Mouse (Mus musculus): ENCODE measurements around the gene Myof. TPM values are rescaled to one million over a fixed set of nuclear protein-coding genes. Genes with fewer than 3 reads are reported as not detected.

Gene Myof
- total RNA-seq, 1 experiment = 44.3 TPM

DNA sequence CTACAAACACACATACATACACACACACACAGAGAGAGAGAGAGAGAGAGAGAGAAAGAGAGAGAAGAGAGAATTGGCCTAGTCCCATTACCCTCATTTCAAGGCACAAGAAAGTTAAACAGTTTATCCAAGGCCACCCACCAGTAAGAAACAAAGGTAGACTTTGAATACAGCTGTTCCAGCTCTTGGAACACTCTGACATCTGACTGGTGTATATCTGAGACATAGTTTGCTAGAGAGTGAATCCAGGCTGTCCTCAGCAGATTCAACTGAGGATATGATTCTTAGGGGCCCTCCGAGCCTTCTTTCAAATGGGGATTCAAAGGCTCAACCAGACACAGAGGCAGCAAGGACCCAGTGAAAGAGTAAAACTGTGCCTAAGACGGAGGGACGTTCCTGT is 14.1 kb downstream of the Myof start:
- no peak for TF ChIP-seq HCFC1 (IDR thresholded peaks at IDR 0.05; ENCODE audit: borderline replicate concordance, insufficient read depth, low read length)
- no peak for TF ChIP-seq ZNF384 (IDR thresholded peaks at IDR 0.05; ENCODE audit: low read depth, low read length)
- TF ChIP-seq ZC3H11A (IDR thresholded peaks at IDR 0.05; ENCODE audit: borderline replicate concordance, low read depth, low read length) = no peak
- no peak for TF ChIP-seq CHD2 (IDR thresholded peaks at IDR 0.05; ENCODE audit: low read depth, low read length)
- no peak for TF ChIP-seq MAFK (IDR thresholded peaks at IDR 0.05; ENCODE audit: insufficient read depth, low read depth, low read length)
- no peak overlapping the region for H3K9ac ChIP-seq (ENCODE audit: insufficient read depth, low read depth, low read length, poor library complexity, severe bottlenecking)

DNA sequence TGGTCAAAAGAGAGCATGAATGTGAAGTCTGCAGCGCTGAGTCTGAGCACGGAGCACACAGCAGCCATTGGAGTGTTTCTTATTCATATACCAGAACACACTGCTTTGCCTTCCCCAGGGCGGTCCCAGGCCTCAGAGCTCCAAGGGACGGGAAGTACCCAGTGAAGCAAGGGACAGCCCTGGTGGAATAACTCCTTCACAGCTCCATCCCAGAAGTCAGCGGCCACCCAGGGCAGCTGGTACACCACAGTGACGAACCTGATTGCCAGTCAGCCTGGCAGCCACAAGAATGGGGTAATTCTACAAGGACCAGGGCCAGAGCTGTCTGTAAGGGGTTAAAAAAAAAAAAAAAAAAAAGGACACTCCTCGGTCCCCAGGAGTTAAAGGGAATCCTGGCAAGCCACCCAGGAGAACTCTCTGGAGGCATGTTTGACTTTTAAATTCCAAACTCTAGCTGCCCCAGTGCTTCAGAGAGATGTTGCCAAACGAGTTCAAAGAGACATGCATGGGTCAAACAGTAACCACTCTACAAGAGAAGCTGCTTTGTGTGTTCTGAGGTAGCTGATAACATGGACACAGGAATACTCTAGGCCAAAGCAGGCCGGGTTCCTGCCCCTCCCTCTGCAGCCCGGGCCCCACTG is 15.4 kb downstream of the Myof start:
- TF ChIP-seq ZNF384 (IDR thresholded peaks at IDR 0.05; ENCODE audit: low read depth, low read length) (peak; percentile 86), ZC3H11A (IDR thresholded peaks at IDR 0.05; ENCODE audit: borderline replicate concordance, low read depth, low read length) (no peak)
- no peaks in the 10 kb centered on the region; the same call in 1 of the 2 replicates for H3K36me3 ChIP-seq (ENCODE audit: control insufficient read depth, insufficient read depth, low read length, poor library complexity, severe bottlenecking)
- no peak for DNase-seq (ENCODE audit: low read depth, low spot score)
- H3K27ac ChIP-seq (ENCODE audit: insufficient read depth, low read depth, low read length, poor library complexity, severe bottlenecking) = no peak overlapping the region
- H3K9me3 ChIP-seq (ENCODE audit: control insufficient read depth, insufficient read depth, low read depth, low read length) = no peaks in the 10 kb centered on the region
- peaks cover 7 to 13% of the 10 kb centered on the region in 2 experiments; a peak in 3 of 4 replicates for H3K4me1 ChIP-seq (ENCODE audit: control insufficient read depth in 2 of 2, insufficient read depth in 2 of 2, low read length in 2 of 2, poor library complexity in 1 of 2)
- no peak overlapping the region for H3K4me3 ChIP-seq (ENCODE audit: insufficient read depth in 1 of 2, low read depth in 1 of 2, low read length in 2 of 2, poor library complexity in 1 of 2, severe bottlenecking in 1 of 2)
- in situ Hi-C loops (cut with MboI; ENCODE audit: low sequenced_read_pairs in 2 of 2, unreplicated experiment in 2 of 2) = no loop called here
- H3K9ac ChIP-seq (ENCODE audit: insufficient read depth, low read depth, low read length, poor library complexity, severe bottlenecking) = no peak overlapping the region

More for the DNA sequence above, 14.1 kb downstream of the Myof start:
- Histone ChIP-seq H3K4me3 (ENCODE audit: insufficient read depth in 1 of 2, low read depth in 1 of 2, low read length in 2 of 2, poor library complexity in 1 of 2, severe bottlenecking in 1 of 2) (no peak overlapping the region), H3K27ac (ENCODE audit: insufficient read depth, low read depth, low read length, poor library complexity, severe bottlenecking) (no peak overlapping the region), H3K9me3 (ENCODE audit: control insufficient read depth, insufficient read depth, low read depth, low read length) (no peaks in the 10 kb centered on the region), H3K4me1 (ENCODE audit: control insufficient read depth in 2 of 2, insufficient read depth in 2 of 2, low read length in 2 of 2, poor library complexity in 1 of 2) (peaks cover 7 to 20% of the 10 kb centered on the region in 2 experiments; a peak in 3 of 4 replicates), H3K36me3 (ENCODE audit: control insufficient read depth, insufficient read depth, low read length, poor library complexity, severe bottlenecking) (no peaks in the 10 kb centered on the region; the same call in 1 of the 2 replicates)
- DNase-seq (ENCODE audit: low read depth, low spot score) = no peak
- in situ Hi-C loops (cut with MboI; ENCODE audit: low sequenced_read_pairs in 2 of 2, unreplicated experiment in 2 of 2) = no loop called here

DNA sequence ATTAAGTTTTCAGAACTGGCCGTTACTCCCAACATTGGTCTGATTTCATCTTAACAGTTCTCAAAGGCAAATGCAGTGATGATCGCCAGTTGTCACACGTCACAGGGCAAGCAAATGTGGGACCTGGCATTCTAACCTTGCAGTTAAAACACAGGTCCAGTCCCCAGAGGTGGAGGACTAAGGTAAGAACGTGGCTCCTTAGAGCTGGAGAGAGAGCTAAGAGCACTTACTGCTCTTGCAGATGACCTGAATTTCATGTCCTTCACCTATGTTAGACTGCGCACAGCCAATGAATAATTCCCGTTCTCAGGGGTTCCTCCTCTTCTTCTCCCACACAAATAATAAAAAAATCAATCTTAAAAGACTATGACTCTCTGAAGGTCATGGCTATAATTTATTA is 16.0 kb downstream of the Myof start:
- Histone ChIP-seq H3K4me1 (ENCODE audit: control insufficient read depth in 2 of 2, insufficient read depth in 2 of 2, low read length in 2 of 2, poor library complexity in 1 of 2) (peaks cover 7 to 13% of the 10 kb centered on the region in 2 experiments; a peak in 3 of 4 replicates), H3K9ac (ENCODE audit: insufficient read depth, low read depth, low read length, poor library complexity, severe bottlenecking) (no peak overlapping the region), H3K36me3 (ENCODE audit: control insufficient read depth, insufficient read depth, low read length, poor library complexity, severe bottlenecking) (no peaks in the 10 kb centered on the region; the same call in 1 of the 2 replicates), H3K9me3 (ENCODE audit: control insufficient read depth, insufficient read depth, low read depth, low read length) (no peaks in the 10 kb centered on the region), H3K27ac (ENCODE audit: insufficient read depth, low read depth, low read length, poor library complexity, severe bottlenecking) (no peak overlapping the region), H3K4me3 (ENCODE audit: insufficient read depth in 1 of 2, low read depth in 1 of 2, low read length in 2 of 2, poor library complexity in 1 of 2, severe bottlenecking in 1 of 2) (no peak overlapping the region)
- TF ChIP-seq HCFC1 (IDR thresholded peaks at IDR 0.05; ENCODE audit: borderline replicate concordance, insufficient read depth, low read length) = no peak
- no peak for TF ChIP-seq ZC3H11A (IDR thresholded peaks at IDR 0.05; ENCODE audit: borderline replicate concordance, low read depth, low read length)
- no peak for TF ChIP-seq ZNF384 (IDR thresholded peaks at IDR 0.05; ENCODE audit: low read depth, low read length)
- TF ChIP-seq CHD2 (IDR thresholded peaks at IDR 0.05; ENCODE audit: low read depth, low read length) = no peak
- no peak for TF ChIP-seq MAFK (IDR thresholded peaks at IDR 0.05; ENCODE audit: insufficient read depth, low read depth, low read length)
- in situ Hi-C loops (cut with MboI; ENCODE audit: low sequenced_read_pairs in 2 of 2, unreplicated experiment in 2 of 2) = no loop called here
- no peak for DNase-seq (ENCODE audit: low read depth, low spot score)

DNA sequence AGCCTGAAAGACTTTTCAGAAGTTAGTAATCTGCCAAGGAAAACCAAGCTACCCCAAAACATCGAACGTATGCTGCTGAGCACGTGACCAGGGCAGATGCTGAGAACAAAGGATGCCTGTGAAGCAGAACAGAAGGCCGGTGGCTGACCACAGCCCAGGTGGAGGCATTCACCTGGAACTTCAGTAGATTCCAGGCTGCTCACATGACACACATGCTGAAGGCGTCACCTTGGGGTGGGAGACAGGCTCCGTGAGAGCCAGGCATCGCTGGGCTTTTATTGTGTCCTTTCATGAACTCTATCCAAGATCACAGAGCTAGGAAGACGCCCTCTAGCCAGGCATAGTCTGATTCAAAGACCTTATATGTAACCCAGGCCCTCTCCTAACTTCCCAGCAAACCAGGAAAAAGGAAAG is 17.2 kb downstream of the Myof start:
- H3K27ac ChIP-seq (ENCODE audit: insufficient read depth, low read depth, low read length, poor library complexity, severe bottlenecking) = no peak overlapping the region
- no peak for DNase-seq (ENCODE audit: low read depth, low spot score)

More for the DNA sequence above, 17.2 kb downstream of the Myof start:
- Histone ChIP-seq H3K4me1 (ENCODE audit: control insufficient read depth in 2 of 2, insufficient read depth in 2 of 2, low read length in 2 of 2, poor library complexity in 1 of 2) (peaks cover 7 to 13% of the 10 kb centered on the region in 2 experiments; a peak in 3 of 4 replicates), H3K4me3 (ENCODE audit: insufficient read depth in 1 of 2, low read depth in 1 of 2, low read length in 2 of 2, poor library complexity in 1 of 2, severe bottlenecking in 1 of 2) (no peak overlapping the region), H3K9ac (ENCODE audit: insufficient read depth, low read depth, low read length, poor library complexity, severe bottlenecking) (no peak overlapping the region), H3K9me3 (ENCODE audit: control insufficient read depth, insufficient read depth, low read depth, low read length) (no peaks in the 10 kb centered on the region), H3K36me3 (ENCODE audit: control insufficient read depth, insufficient read depth, low read length, poor library complexity, severe bottlenecking) (no peaks in the 10 kb centered on the region; the same call in 1 of the 2 replicates)
- in situ Hi-C loops (cut with MboI; ENCODE audit: low sequenced_read_pairs in 2 of 2, unreplicated experiment in 2 of 2) = no loop called here
- no peak for TF ChIP-seq ZNF384 (IDR thresholded peaks at IDR 0.05; ENCODE audit: low read depth, low read length)
- no peak for TF ChIP-seq ZC3H11A (IDR thresholded peaks at IDR 0.05; ENCODE audit: borderline replicate concordance, low read depth, low read length)
- no peak for TF ChIP-seq HCFC1 (IDR thresholded peaks at IDR 0.05; ENCODE audit: borderline replicate concordance, insufficient read depth, low read length)
- TF ChIP-seq CHD2 (IDR thresholded peaks at IDR 0.05; ENCODE audit: low read depth, low read length) = no peak
- no peak for TF ChIP-seq MAFK (IDR thresholded peaks at IDR 0.05; ENCODE audit: insufficient read depth, low read depth, low read length)
